Mouse (Mus musculus) cortical plate, adult 2 months (tissue): ENCODE results near the gene Olfr1453.
"Not testable (repeated sequence)": the region's sequence is repeated elsewhere in the genome, so short reads cannot be mapped to it uniquely, and the experiment has no call there.

Experiments used
- CTCF ChIP-seq: fragments of 200-500 bp; IDR thresholded peaks from 2 replicates; pipeline ENCODE4 v1.5.1; 2011; ENCODE audit warnings: mild to moderate bottlenecking, control low read depth, low read length; ENCODE audit not compliant: insufficient read depth; ENCODE audit errors: extremely low read depth
- POLR2A ChIP-seq: fragments of 200-500 bp; IDR thresholded peaks from 2 replicates; pipeline ENCODE4 v1.6.1; 2011; ENCODE audit warnings: mild to moderate bottlenecking, low read length, control low read depth; ENCODE audit not compliant: insufficient read depth; ENCODE audit errors: extremely low read depth

DNA sequence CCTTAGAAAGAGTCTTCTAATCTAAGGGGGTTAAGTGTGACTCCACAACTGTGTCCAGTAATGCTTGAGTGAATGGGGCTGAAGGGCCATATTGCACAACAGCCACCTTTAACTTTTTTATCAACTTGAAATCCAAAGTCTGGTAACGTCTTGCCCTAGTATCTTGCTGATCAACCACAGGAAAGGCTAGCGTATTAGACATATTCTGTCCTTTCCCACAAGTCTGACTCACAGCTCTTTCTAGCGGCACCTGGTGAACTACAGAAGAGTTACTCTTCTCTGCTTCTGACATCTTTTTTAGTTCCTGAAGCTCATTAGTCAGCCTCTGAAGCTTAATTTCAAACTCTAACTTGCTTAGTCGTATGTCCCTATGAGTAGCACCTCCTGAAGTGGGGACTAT, 35.8 kb downstream of the Olfr1453 start:
- not testable (repeated sequence) for TF ChIP-seq POLR2A, CTCF
